Mouse (Mus musculus) forebrain, embryonic 11.5 days (tissue): ENCODE data around the gene Chrm5. TPM values are rescaled to one million over a fixed set of nuclear protein-coding genes. Genes with fewer than 3 reads are reported as not detected.

Experiments
- ATAC-seq: fragments of 200-750 bp; cut with Nextera tagmentation; replicated peaks from 2 replicates; pipeline ENCODE4 v1.8.0; 2017; ENCODE audit warnings: moderate TSS enrichment; ENCODE audit not compliant: low FRiP score
- DNase-seq: peaks from one replicate; pipeline ENCODE4 v3.0.0-alpha.2; 2017; ENCODE audit warnings: low spot score
- H3K27ac ChIP-seq: fragments of 300-500 bp; sonication (generic); 2 replicates; pipeline ENCODE4 v1.5.1; 2014; ENCODE audit warnings: low read depth, low read length
- H3K27me3 ChIP-seq: fragments of 300-500 bp; sonication (generic); 2 replicates; pipeline ENCODE4 v1.6.1; 2014; ENCODE audit warnings: mild to moderate bottlenecking, low read length, mixed read lengths; ENCODE audit not compliant: control insufficient read depth, insufficient read depth
- H3K36me3 ChIP-seq: fragments of 300-500 bp; sonication (generic); 2 replicates; pipeline ENCODE4 v1.6.1; 2014; ENCODE audit warnings: mild to moderate bottlenecking, low read length, moderate library complexity, mixed read lengths; ENCODE audit not compliant: control insufficient read depth, insufficient read depth
- H3K4me1 ChIP-seq: fragments of 300-500 bp; sonication (generic); replicated peaks from 2 replicates; pipeline ENCODE4 v1.6.1; 2014; ENCODE audit warnings: low read length, mixed read lengths; ENCODE audit not compliant: control insufficient read depth, insufficient read depth
- H3K4me2 ChIP-seq: fragments of 300-500 bp; sonication (generic); 2 replicates; pipeline ENCODE4 v1.6.1; 2014; ENCODE audit warnings: low read depth, mild to moderate bottlenecking, low read length, moderate library complexity, mixed read lengths; ENCODE audit not compliant: severe bottlenecking
- H3K4me3 ChIP-seq: fragments of 300-500 bp; sonication (generic); 2 replicates; pipeline ENCODE4 v1.5.1; 2014; ENCODE audit warnings: low read depth, low read length
- H3K9ac ChIP-seq: fragments of 300-500 bp; sonication (generic); 2 replicates; pipeline ENCODE4 v1.6.1; 2014; ENCODE audit warnings: low read length
- H3K9me3 ChIP-seq: fragments of 300-500 bp; sonication (generic); 2 replicates; pipeline ENCODE4 v1.6.1; 2016; ENCODE audit warnings: low read length, mixed read lengths; ENCODE audit not compliant: control insufficient read depth
- WGBS: fragments of 180-500 bp; shearing (Covaris S2); extraction: QIAGEN DNeasy Blood & Tissue Kit; methylation state at CpG from one replicate; pipeline ENCODE4 v1.1.7; 2014; 5-methylcytosine and 5-hydroxymethylcytosine counted together
- polyA plus RNA-seq: library from polyadenylated mRNA; unstranded; fragments of >200 nt; fragmentation: Nextera tagmentation; extraction: Ambion mirVana; gene quantifications from 2 replicates; pipeline ENCODE4 v1.2.1, GENCODE M21; 2014

Chrm5 gene
- polyA plus RNA-seq, 1 experiment from 2014 or later, result 0.27 TPM

GRCm38 (mm10) chr2:112506841-112507435, 26.4 kb upstream of the Chrm5 start:
- H3K4me2 ChIP-seq, result no peak overlapping the region
- H3K9ac ChIP-seq, result no peak overlapping the region
- H3K27ac ChIP-seq, result no peak overlapping the region
- H3K9me3 ChIP-seq, result no peaks in the 10 kb centered on the region
- ATAC-seq, result no peak
- no peaks in the 10 kb centered on the region for H3K4me1 ChIP-seq
- WGBS, result 79% methylated on average over 5 of the region's 5 CpGs
- DNase-seq, result no peak
- no peaks in the 10 kb centered on the region for H3K27me3 ChIP-seq
- no peaks in the 10 kb centered on the region for H3K36me3 ChIP-seq
- no peak overlapping the region for H3K4me3 ChIP-seq

DNA sequence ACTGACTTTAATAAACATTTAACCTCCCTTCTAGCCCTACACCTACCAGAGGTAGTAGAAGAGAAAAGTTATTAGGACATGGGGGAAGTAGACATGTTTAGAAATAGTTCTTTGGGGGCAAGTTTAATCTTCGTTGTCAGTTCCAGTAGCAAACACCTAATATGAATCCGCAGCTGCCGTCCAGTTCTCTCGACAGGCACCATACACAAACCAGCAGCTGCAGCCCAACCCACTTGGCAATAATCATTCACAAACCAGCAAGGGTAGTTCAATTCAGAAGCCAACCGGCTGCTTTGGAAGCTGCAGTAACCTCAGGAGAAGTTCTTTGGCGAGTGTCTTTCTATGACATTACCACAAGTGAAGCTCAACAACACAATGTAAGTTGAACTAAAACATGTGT, 23.4 kb upstream of the Chrm5 start:
- ATAC-seq (no peak), DNase-seq (no peak)
- H3K9ac ChIP-seq, result no peak overlapping the region
- no peak overlapping the region for H3K4me2 ChIP-seq
- WGBS, result 91% methylated on average over 6 of the region's 6 CpGs
- H3K27me3 ChIP-seq, result no peaks in the 10 kb centered on the region
- H3K36me3 ChIP-seq, result no peaks in the 10 kb centered on the region
- H3K9me3 ChIP-seq, result no peaks in the 10 kb centered on the region
- no peak overlapping the region for H3K27ac ChIP-seq
- H3K4me3 ChIP-seq, result no peak overlapping the region
- H3K4me1 ChIP-seq, result no peaks in the 10 kb centered on the region; the same call in 1 of the 2 replicates

DNA sequence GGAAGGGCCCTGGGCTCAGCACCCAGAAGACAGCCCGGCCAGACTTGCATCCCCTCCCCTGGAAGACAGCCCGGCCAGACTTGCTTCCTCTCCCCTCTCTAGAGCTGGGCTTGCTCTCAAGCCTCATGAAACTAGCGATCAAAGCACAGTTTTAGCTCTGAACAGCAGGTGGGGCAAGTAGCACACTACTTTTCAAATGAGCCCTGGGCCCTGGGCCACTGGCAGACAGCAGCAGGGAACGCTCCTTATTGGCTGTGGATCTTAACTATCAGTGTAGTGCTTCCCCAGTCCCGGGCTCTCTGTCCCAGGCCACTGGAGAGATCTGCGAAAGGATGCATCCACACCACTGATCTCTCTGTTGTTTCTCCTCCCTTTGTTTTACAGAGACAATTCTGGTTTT, 20.6 kb upstream of the Chrm5 start:
- Histone ChIP-seq H3K27me3 (no peaks in the 10 kb centered on the region), H3K4me2 (no peak overlapping the region), H3K9ac (no peak overlapping the region; the same call in none of the 2 replicates), H3K9me3 (no peaks in the 10 kb centered on the region), H3K27ac (no peak overlapping the region), H3K4me1 (no peaks in the 10 kb centered on the region; the same call in 1 of the 2 replicates), H3K4me3 (no peak overlapping the region), H3K36me3 (no peaks in the 10 kb centered on the region)
- DNase-seq (peak; percentile 80), ATAC-seq (peak; percentile 91)
- 9% methylated on average over 6 of the region's 6 CpGs for WGBS

GRCm38 (mm10) chr2:112497851-112498250, 17.3 kb upstream of the Chrm5 start:
- Histone ChIP-seq H3K36me3 (no peaks in the 10 kb centered on the region), H3K4me2 (no peak overlapping the region), H3K27me3 (no peaks in the 10 kb centered on the region), H3K4me1 (no peaks in the 10 kb centered on the region; the same call in 1 of the 2 replicates), H3K27ac (no peak overlapping the region), H3K9ac (no peak overlapping the region), H3K4me3 (no peak overlapping the region), H3K9me3 (no peaks in the 10 kb centered on the region)
- ATAC-seq (no peak), DNase-seq (no peak)
- WGBS, result 75% methylated on average over 7 of the region's 7 CpGs

- DNase-seq (no peak), ATAC-seq (peak; percentile 5; the same call in 1 of the 2 replicates)
- 46% methylated on average over 11 of the region's 11 CpGs for WGBS
- Histone ChIP-seq H3K27ac (peak overlapping the region; percentile 95; the same call in 1 of the 2 replicates), H3K4me3 (peak overlapping the region; percentile 71), H3K9me3 (no peaks in the 10 kb centered on the region), H3K4me2 (peak overlapping the region; percentile 71), H3K27me3 (no peaks in the 10 kb centered on the region), H3K9ac (peak overlapping the region; percentile 98), H3K36me3 (no peaks in the 10 kb centered on the region), H3K4me1 (no peaks in the 10 kb centered on the region)
These were observed 13.1 kb upstream of the Chrm5 start for GRCm38 (mm10) chr2:112493539-112494260.

DNA sequence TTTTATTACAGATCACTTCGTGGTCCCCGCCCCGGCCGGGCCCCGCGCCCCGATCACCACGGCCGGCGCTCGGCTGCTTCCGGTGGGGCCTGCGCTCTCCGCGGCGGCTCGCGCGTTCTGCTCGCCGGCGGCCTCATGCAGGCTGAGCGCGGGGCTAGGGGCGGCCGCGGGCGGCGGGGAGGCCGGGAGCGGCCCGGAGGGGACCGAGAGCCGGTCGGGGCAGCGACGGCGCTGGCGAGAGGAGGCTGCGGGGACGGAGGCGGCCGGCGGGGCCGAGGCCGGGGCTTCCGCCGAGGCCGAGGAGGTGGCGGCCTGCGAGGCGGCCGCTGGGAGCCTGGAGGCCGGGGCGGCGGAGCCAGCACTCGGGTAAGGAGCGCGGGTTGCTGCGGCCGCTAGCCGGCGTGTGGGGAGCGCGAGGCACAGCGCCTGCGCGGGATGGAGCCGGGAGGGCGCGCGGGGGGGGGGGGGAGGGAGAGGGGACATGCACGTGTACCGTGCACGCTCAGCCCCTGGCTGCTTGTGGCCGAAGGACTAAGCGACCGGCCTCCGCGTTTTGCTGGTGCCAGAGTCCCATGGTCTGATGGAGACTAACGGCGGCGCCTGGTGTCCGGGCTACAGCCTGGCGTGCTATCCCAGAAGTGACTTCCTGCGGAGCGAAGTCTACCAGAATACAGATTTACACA, 12.4 kb upstream of the Chrm5 start, which contains the start of gene Aven:
Gene Aven, plus strand, starts transcription at position 109 of the 683 bp plus-strand sequence.
- H3K36me3 ChIP-seq, result no peaks in the 10 kb centered on the region
- peak within 1 kb of the TSS; percentile 98 for H3K9ac ChIP-seq
- peak within 1 kb of the TSS; percentile 71 for H3K4me2 ChIP-seq
- H3K4me3 ChIP-seq, result peak within 1 kb of the TSS; percentile 71
- no peaks in the 10 kb centered on the region for H3K27me3 ChIP-seq
- peak within 1 kb of the TSS; percentile 95 for H3K27ac ChIP-seq
- ATAC-seq, result peak; percentile 97
- WGBS, result under 1% methylated on average over 79 of the region's 87 CpGs
- DNase-seq, result peak; percentile 93
- H3K9me3 ChIP-seq, result no peaks in the 10 kb centered on the region
- no peaks in the 10 kb centered on the region for H3K4me1 ChIP-seq

- DNase-seq, result no peak
- Histone ChIP-seq H3K9me3 (no peaks in the 10 kb centered on the region), H3K4me3 (peak overlapping the region; percentile 71), H3K27ac (peak overlapping the region; percentile 95; the same call in 1 of the 2 replicates), H3K36me3 (no peaks in the 10 kb centered on the region), H3K4me2 (peak overlapping the region; percentile 71), H3K9ac (peak overlapping the region; percentile 98), H3K4me1 (no peaks in the 10 kb centered on the region), H3K27me3 (no peaks in the 10 kb centered on the region)
- WGBS, result 4% methylated on average over 9 of the region's 9 CpGs
- ATAC-seq, result peak; percentile 9; the same call in 1 of the 2 replicates
These were observed 11.9 kb upstream of the Chrm5 start for GRCm38 (mm10) chr2:112492431-112492855.

- no peaks in the 10 kb centered on the region for H3K4me1 ChIP-seq
- no peaks in the 10 kb centered on the region for H3K36me3 ChIP-seq
- no peaks in the 10 kb centered on the region for H3K27me3 ChIP-seq
- H3K9me3 ChIP-seq, result no peaks in the 10 kb centered on the region
- no peak overlapping the region for H3K4me3 ChIP-seq
- no peak for ATAC-seq
- no peak overlapping the region for H3K4me2 ChIP-seq
- no peak for DNase-seq
- H3K9ac ChIP-seq, result no peak overlapping the region
- H3K27ac ChIP-seq, result no peak overlapping the region
- WGBS, result 68% methylated on average over 5 of the region's 5 CpGs
These were observed 11.1 kb upstream of the Chrm5 start for GRCm38 (mm10) chr2:112491629-112492028.
